Mouse (Mus musculus): ENCODE measurements around the gene Sec63. TPM values are rescaled to one million over a fixed set of nuclear protein-coding genes. Genes with fewer than 3 reads are reported as not detected.

Sec63 gene
- polyA plus RNA-seq, 1 experiment from 2014 or later, result 94.1 TPM

DNA sequence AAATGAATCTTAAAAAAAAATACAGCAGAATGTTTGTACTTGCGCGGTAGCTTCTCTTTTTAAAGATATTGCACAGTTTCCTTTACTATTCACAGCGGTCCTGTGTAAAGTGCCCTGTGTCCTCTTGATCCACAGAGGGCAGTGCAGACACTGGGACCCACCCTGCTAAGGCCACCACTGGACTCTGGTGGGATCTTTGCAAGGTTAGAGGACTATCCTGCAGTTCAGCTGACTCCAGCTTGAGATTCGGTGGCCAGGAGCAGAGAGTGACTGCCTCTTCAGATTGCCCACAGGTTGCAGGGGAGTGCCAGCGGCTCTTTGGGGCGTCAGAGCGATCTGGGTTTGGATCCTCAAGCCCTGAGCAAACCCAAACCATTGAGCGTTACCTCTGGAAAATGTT is 967 bp upstream of the Sec63 start:
- POLR2A ChIA-PET, result no interaction called here
- DNase-seq (ENCODE audit: low read depth, low spot score) (no peak), ATAC-seq (no peak)
- CTCF ChIA-PET, result no interaction called here
- no peaks in the 10 kb centered on the region for H3K27me3 ChIP-seq
- in situ Hi-C loops (cut with MboI; ENCODE audit: low pct_unique_long_range_greater_than_20kb), result no loop called here
- no peak for TF ChIP-seq CTCF (IDR thresholded peaks at IDR 0.05)

DNA sequence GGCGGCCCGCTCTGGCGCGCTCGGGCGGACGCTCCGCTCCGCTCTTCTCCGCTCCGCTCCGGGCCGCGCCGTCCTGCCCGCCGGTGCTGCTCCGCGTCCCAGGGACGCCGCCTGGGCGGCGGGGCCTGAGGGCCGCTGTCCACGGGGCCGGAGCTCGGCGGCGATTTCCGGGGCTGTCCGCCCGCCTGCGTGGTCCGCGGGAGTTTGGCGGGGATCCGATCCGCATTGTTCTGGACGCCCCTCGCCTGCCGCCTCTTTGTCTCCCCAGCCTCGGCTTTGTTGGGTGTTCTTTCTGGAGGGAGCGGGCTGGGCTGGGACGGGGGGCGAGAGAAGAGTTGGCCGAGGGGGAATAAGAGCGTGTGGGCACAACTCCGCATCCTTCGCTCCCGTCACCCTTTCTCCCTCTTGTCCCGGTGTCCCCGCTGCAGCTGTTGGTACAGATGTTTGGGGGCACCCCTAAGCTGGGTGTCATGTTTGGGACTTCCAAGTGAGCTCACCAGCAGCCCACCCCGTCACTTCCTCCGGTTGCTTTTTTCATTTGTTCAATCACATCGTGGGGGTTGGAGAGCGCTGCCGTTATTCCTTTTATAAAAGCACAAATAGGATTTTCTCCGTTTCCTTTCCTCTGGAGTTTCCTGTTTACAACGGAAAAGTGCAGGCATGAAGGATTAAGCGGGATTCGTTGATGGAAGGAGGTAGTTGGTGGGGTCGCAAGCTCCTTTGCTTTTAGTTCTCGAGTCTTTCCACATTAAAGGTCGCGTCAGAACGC is 789 bp downstream of the Sec63 start:
- in situ Hi-C loops (cut with MboI; ENCODE audit: low pct_unique_long_range_greater_than_20kb), result no loop called here
- ChIA-PET CTCF (interaction anchor here (1.0 kb wide), 1 partner anchor 101 kb away, joined by 3 read pairs; no protein-coding TSS in a partner anchor), POLR2A (interaction anchor here (0.6 kb wide), 1 partner anchor 26 kb away, joined by 3 read pairs; no protein-coding TSS in a partner anchor)
- ATAC-seq, result peak; percentile 52
- no peak for TF ChIP-seq CTCF (IDR thresholded peaks at IDR 0.05)
- no peaks in the 10 kb centered on the region for H3K27me3 ChIP-seq
- DNase-seq (ENCODE audit: low read depth, low spot score), result no peak

DNA sequence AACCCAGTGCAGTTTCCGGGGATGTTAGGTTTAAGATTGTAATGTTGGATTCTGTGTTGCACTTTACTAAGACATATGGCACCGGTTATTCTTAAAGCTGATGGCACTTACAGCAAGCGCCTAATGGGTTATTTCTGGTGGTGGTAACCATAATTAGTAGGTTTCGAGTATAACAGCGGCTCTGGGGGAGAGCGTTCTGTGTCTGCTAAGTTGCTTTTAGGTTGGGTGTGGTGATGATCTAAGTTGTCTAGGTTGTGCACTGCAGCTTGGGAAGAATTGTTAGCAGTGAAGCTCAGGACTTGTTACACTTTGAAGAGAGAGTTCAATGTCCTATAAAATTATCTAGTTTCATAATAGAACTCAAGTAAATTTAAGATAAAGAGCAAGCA is 1.4 kb downstream of the Sec63 start:
- ATAC-seq (no peak), DNase-seq (ENCODE audit: low read depth, low spot score) (no peak)
- TF ChIP-seq CTCF (IDR thresholded peaks at IDR 0.05), result no peak
- no peaks in the 10 kb centered on the region for H3K27me3 ChIP-seq
- ChIA-PET POLR2A (no interaction called here), CTCF (interaction anchor here (1.0 kb wide), 1 partner anchor 101 kb away, joined by 3 read pairs; no protein-coding TSS in a partner anchor)
- in situ Hi-C loops (cut with MboI; ENCODE audit: low pct_unique_long_range_greater_than_20kb), result no loop called here

DNA sequence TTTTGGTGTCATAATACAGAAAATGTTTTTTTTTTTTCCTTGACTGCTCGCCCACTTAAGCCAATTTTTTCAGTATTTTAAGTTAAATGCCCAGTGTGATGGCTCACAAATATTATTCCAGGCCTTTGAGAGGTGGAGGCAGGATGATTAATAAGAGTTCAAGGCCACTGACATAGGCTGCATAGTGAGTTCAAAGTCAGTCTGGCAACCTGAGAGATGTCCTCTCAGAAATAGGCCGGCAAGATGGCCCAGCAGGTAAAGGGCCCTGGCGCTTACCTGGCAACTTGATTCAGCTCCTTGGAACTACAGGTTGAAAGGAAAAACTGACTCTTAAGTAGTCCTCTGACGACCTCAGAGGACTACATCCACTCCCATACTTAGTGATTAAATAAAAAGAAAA is 1.9 kb downstream of the Sec63 start:
- no peak for ATAC-seq
- no peak for DNase-seq (ENCODE audit: low read depth, low spot score)
- TF ChIP-seq CTCF (IDR thresholded peaks at IDR 0.05), result no peak
- POLR2A ChIA-PET, result no interaction called here
- CTCF ChIA-PET, result no interaction called here
- no peaks in the 10 kb centered on the region for H3K27me3 ChIP-seq
- in situ Hi-C loops (cut with MboI; ENCODE audit: low pct_unique_long_range_greater_than_20kb), result no loop called here

DNA sequence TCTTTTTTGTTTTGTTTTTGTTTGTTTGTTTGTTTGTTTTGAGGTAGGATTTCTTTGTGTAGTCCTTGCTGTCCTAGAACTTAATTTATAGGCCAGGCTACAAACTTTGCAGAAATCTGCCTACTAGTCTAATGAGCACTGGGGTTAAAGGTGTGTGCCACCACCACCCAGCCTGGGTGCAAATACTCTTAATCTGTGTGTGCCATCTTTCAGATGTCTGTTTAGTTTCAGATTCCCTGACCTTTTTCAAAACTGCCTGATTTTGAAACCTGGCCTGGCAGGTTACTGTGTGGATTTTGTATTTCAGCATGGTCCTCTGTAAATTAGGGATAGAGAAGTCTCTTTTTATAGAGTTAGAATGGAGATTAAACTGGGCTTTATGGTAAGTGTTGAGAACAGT is 4.0 kb downstream of the Sec63 start:
- in situ Hi-C loops (cut with MboI; ENCODE audit: low pct_unique_long_range_greater_than_20kb), result no loop called here
- CTCF ChIA-PET, result no interaction called here
- POLR2A ChIA-PET, result no interaction called here
- TF ChIP-seq CTCF (IDR thresholded peaks at IDR 0.05), result no peak
- no peak for DNase-seq (ENCODE audit: low read depth, low spot score)
- ATAC-seq, result no peak
- H3K27me3 ChIP-seq, result no peaks in the 10 kb centered on the region

DNA sequence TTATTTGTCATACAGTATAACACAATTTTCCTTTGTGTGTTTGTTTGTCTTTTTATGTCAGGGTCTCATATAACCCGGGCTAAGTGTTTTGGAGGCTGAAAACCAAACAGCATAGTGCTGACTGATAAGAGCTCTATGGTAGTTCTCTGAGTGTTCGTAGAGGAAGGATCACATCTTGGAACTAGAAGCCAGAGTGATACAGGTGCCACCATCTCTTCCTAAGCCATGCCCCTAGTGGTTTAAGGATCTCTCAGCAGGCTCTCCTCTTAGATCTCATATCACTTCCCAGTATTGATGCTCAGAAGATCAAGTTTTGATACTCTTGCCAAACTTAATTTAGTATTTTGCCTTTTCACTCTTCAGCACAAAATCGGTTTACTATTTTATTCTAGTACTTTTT is 14.2 kb downstream of the Sec63 start:
- DNase-seq (ENCODE audit: low read depth, low spot score), result no peak
- in situ Hi-C loops (cut with MboI; ENCODE audit: low pct_unique_long_range_greater_than_20kb), result no loop called here
- ChIA-PET CTCF (interaction anchor here (0.6 to 0.9 kb wide), 2 partner anchors 38 to 58 kb away, joined by 3 read pairs; no protein-coding TSS in a partner anchor), POLR2A (interaction anchor here (0.6 to 0.8 kb wide), 3 partner anchors 9 to 1252 kb away, joined by 3 to 5 read pairs (median 4); no protein-coding TSS in a partner anchor)
- no peaks in the 10 kb centered on the region for H3K27me3 ChIP-seq
- TF ChIP-seq CTCF (IDR thresholded peaks at IDR 0.05), result no peak
- ATAC-seq, result no peak

DNA sequence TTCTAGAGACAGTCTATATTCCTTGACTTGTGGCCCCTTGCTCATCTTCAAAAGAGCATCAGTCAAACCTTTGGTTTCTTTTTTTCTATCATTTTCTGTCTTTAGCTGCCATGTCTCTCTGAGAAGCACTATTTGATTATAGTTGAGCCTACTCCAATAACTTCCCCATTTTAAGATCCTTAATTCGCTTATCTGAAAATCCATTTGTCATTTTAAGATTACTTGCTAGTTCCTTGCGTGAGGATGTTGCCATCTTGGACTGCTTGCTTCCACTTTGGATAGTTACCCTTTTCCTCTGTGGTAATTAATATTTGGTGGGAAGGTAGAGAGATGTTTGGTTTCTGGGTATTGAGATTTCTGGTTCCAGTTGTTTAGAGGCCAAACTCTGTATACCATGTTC is 19.5 kb downstream of the Sec63 start:
- in situ Hi-C loops (cut with MboI; ENCODE audit: low pct_unique_long_range_greater_than_20kb), result no loop called here
- POLR2A ChIA-PET, result no interaction called here
- ATAC-seq (no peak), DNase-seq (ENCODE audit: low read depth, low spot score) (no peak)
- no peaks in the 10 kb centered on the region for H3K27me3 ChIP-seq
- CTCF ChIA-PET, result interaction anchor here (1.7 kb wide), 1 partner anchor 36 kb away, joined by 5 read pairs; no protein-coding TSS in a partner anchor
- TF ChIP-seq CTCF (IDR thresholded peaks at IDR 0.05), result no peak

DNA sequence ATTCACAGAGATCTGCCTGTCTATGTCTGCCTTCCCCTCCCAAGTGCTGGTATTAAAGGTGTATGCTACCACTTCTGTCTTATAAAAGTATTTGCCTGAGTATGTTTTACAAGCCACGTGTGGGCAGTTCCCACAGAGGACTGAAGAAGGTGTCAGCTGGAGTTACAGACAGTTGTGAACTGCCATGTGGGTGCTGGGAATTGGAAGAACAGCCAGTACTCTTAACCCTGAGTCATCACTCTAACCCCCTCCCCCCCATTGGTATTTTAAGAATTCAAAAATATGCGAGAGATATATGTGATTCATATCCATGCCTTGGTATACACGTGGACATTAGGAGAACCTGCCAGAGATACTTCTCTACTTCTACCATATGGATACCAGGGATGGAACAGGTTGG is 20.4 kb downstream of the Sec63 start:
- ChIA-PET POLR2A (no interaction called here), CTCF (interaction anchor here (1.7 kb wide), 1 partner anchor 35 kb away, joined by 5 read pairs; no protein-coding TSS in a partner anchor)
- ATAC-seq (no peak), DNase-seq (ENCODE audit: low read depth, low spot score) (no peak)
- no peaks in the 10 kb centered on the region for H3K27me3 ChIP-seq
- in situ Hi-C loops (cut with MboI; ENCODE audit: low pct_unique_long_range_greater_than_20kb), result no loop called here
- no peak for TF ChIP-seq CTCF (IDR thresholded peaks at IDR 0.05)

DNA sequence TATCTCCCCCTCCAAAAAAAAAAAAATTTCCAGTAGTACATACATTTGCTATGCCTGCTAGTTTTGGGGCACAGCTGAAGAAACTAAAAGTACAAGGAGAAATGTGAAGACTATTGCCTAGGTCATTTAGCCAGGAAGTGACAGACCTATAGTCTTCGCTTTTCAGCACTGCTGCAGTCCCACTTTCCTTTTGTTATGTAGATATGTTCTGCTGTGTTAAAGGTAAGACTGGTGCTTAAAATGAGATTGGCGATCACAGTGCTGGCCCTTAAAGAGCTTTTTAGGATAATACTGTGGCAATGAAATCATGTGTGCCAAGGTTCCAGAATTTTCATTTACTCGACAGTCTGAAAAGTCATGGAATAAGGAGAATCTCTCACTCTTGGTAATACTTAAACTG is 39.6 kb downstream of the Sec63 start:
- ATAC-seq (no peak), DNase-seq (ENCODE audit: low read depth, low spot score) (no peak)
- ChIA-PET POLR2A (no interaction called here), CTCF (interaction anchor here (1.6 kb wide), 1 partner anchor 13 kb away, joined by 3 read pairs; no protein-coding TSS in a partner anchor)
- H3K27me3 ChIP-seq, result no peaks in the 10 kb centered on the region
- in situ Hi-C loops (cut with MboI; ENCODE audit: low pct_unique_long_range_greater_than_20kb), result no loop called here
- no peak for TF ChIP-seq CTCF (IDR thresholded peaks at IDR 0.05)

DNA sequence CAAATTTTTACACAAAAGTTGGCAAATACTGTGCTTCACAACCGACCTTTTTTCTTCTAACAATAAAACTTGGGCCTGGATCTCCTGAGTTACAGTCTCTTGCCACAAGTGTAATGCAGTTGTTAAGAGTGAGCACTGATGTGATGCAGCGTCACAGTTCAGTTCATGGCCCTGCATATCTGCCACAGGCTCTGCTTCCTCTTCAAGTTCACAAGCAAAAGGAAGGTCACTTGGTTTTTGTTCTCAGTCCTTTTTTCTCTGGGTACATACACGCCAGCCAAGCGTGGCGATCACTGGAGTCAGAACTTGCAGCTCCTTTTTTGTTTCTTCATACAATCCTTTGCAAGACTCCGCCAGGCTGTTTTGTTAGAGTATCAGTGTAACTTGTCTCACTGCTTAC is 64.6 kb downstream of the Sec63 start:
- ChIA-PET CTCF (no interaction called here), POLR2A (no interaction called here)
- in situ Hi-C loops (cut with MboI; ENCODE audit: low pct_unique_long_range_greater_than_20kb), result no loop called here
- H3K27me3 ChIP-seq, result no peaks in the 10 kb centered on the region
- DNase-seq (ENCODE audit: low read depth, low spot score), result no peak
- TF ChIP-seq CTCF (IDR thresholded peaks at IDR 0.05), result no peak
- ATAC-seq, result no peak

DNA sequence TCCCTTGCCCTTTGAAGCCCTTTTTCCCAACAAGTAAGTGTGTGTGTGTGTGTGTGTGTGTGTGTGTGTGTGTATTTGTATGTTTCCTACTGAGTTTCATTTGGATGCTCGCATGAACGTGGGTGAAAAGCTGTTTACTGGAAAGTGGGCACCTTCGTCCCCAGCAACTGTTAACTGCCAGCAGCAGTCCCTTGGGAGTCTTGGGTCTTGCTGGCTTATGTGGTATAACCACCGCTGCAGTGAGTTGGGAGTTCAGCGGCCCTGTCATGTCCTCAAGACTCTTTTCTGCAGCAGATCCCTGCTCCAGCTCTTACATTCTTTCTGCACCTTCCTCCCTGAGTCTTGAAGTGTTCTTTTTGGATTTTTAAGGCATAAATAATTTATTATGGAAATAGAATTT is 65.9 kb downstream of the Sec63 start:
- ChIA-PET CTCF (no interaction called here), POLR2A (no interaction called here)
- no peak for DNase-seq (ENCODE audit: low read depth, low spot score)
- no peak for TF ChIP-seq CTCF (IDR thresholded peaks at IDR 0.05)
- in situ Hi-C loops (cut with MboI; ENCODE audit: low pct_unique_long_range_greater_than_20kb), result no loop called here
- no peak for ATAC-seq
- no peaks in the 10 kb centered on the region for H3K27me3 ChIP-seq

Data from Patski (cell line).